Mouse (Mus musculus) Muller cell, postnatal 12 days (primary cell): ENCODE results near the gene St3gal3.

Experiments used
- DNase-seq: peaks from one replicate; pipeline ENCODE4 v3.0.0-alpha.2; 2015; ENCODE audit errors: inconsistent ontology term

St3gal3 gene

DNA sequence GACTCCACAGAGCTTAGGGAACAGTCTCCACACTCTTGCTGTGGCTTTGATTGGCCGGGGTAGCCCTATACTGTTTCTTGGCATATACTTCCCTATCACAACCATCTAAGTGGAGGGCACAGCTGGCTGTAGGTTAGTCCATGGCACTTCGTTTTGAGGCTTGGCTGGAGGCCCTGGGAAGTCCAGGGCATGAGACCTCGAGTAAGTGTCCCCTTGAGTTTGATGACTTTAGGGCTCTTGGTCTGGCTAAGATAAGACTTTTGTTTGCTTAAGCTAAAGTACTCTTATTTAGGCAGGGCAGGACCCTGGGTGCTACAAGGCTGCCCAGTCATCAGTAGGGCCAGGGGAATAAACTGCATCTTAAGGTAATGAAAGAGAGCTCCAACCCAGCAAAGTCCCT lies 236.6 kb downstream of the St3gal3 start:
- no peak for DNase-seq

DNA sequence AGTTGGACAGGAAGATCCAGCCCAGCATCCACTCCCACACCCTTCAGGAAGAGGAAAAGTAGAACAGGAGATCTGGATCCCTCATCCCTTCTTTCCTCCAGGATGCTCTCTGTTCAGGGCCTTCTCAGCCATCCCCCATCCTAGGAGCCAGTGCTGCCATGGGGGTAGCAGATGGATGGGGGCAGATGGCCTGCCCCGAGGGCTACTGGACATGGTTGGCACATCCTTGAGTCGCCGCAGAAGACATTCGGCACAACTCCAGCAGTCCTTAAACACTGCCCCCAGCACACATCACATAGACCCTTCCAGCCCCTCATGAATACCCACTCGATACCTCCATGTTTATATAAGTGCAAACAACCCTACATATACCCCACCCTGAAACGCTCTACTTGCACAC lies 238.7 kb downstream of the St3gal3 start:
- no peak for DNase-seq

- no peak for DNase-seq
Measured at GRCm38 (mm10) chr4:117895339-117895738, 239.4 kb downstream of the St3gal3 start.

DNA sequence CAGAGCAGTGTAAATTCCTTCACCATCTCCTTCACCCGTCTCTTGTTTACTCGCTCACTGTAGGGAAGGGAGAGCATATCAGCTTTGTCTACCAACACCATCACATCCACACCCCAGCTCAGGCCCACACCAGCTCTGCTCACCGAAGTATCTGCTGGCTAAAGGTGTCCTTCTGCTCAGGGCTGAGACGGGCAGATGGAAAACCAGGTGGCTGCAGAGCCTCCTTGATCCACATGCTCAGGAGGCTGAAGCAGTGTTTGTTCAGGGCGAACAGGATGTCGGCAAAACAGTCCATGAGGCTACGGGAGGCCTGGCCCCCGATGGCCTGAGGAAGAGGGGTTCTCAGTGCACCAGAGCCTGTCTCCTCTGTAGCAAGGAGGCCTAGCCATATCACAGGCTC lies 240.1 kb downstream of the St3gal3 start:
- no peak for DNase-seq

GRCm38 (mm10) chr4:117893376-117893775 lies 241.3 kb downstream of the St3gal3 start:
- peak; percentile 49 for DNase-seq

DNA sequence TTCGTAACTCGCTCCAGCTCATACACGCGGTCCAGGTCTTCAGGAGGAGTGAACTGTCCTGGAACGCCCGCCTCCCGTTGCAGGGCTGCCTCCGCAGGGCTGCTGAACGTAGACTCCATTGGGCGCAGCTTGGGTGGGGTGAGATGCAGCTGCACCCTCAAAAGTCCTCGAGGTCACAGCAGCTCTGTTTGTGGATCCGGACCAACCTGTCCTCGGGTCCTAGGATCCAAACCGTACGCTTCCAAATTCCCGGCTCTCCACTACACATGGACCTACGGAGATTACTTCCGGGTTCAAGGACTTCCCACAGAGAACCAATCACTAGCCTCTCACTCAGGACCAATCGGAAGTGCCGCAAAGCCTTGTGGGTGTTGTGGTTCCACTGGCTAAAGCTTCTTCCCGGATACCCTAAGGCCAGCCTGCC lies 243.0 kb downstream of the St3gal3 start, which contains the start of gene Dph2:
TSS of gene Dph2 (minus strand) at position 295 of the 424 bp plus-strand sequence.
- peak; percentile 84 for DNase-seq

GRCm38 (mm10) chr4:117890750-117891149 lies 244.0 kb downstream of the St3gal3 start:
- no peak for DNase-seq

- DNase-seq: no peak
Measured at GRCm38 (mm10) chr4:117890031-117890430, 244.7 kb downstream of the St3gal3 start.

GRCm38 (mm10) chr4:117889471-117889870 lies 245.2 kb downstream of the St3gal3 start:
- DNase-seq: no peak

- no peak for DNase-seq
Measured at GRCm38 (mm10) chr4:117887920-117888319, 246.8 kb downstream of the St3gal3 start.

DNA sequence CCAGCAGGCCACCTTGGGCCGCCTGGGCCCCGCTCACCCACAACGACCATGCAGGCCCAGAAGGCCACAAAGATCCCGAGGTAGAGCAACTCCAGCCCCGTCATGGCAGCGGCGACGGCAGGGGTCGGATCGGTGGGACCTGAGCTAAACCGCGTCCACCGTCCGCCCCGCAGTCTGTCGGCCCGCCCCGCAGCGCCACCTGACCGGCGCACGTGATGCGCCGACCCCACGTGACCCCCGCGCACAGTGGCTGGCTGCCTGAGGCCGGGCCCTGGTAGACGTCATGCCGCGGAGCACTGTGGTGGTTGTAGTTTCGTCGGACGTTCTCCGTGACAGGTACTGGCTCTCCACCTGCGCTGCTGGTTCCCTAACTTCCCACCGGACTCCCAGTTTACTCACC lies 247.6 kb downstream of the St3gal3 start, which contains the start of gene Atp6v0b:
TSS of gene Atp6v0b (minus strand) at position 201 of the 400 bp plus-strand sequence.
- peak; percentile 93 for DNase-seq

- no peak for DNase-seq
Measured at GRCm38 (mm10) chr4:117886644-117887043, 248.1 kb downstream of the St3gal3 start.

- no peak for DNase-seq
Measured at GRCm38 (mm10) chr4:117885994-117886393, 248.7 kb downstream of the St3gal3 start.

GRCm38 (mm10) chr4:117885093-117885492 lies 249.6 kb downstream of the St3gal3 start:
- DNase-seq: no peak

GRCm38 (mm10) chr4:117884146-117884545 lies 250.6 kb downstream of the St3gal3 start:
- no peak for DNase-seq

GRCm38 (mm10) chr4:117882701-117883691 lies 251.7 kb downstream of the St3gal3 start, which contains the start of gene B4galt2:
TSS of gene B4galt2 (minus strand) at chr4:117883487.
- DNase-seq: peak; percentile 73
